Mouse (Mus musculus): Measurements from ENCODE around the gene Dennd1a. TPM values are rescaled to one million over a fixed set of nuclear protein-coding genes. Genes with fewer than 3 reads are reported as not detected.

The Dennd1a gene
- polyA plus RNA-seq, 1 experiment from 2014 or later, result 3.1 TPM

- WGBS, result 64% methylated on average over 1 of the region's 1 CpGs
- H3K27me3 ChIP-seq (ENCODE audit: control insufficient read depth, insufficient read depth, low read length), result no peaks in the 10 kb centered on the region
- no peak overlapping the region for H3K27ac ChIP-seq (replicated peaks)
- DNase-seq (ENCODE audit: low spot score) (no peak), ATAC-seq (ENCODE audit: low FRiP score, low TSS enrichment) (0 out of 2 replicates have a peak, but pooled peaks have one; percentile 16)
- no peak overlapping the region for H3K4me2 ChIP-seq (replicated peaks; ENCODE audit: low read depth)
- H3K36me3 ChIP-seq (ENCODE audit: control insufficient read depth, insufficient read depth, low read length), result no peaks in the 10 kb centered on the region
- no peak overlapping the region for H3K4me3 ChIP-seq (ENCODE audit: low read depth, low read length)
- no peak overlapping the region for H3K9ac ChIP-seq (ENCODE audit: low read length)
- no peaks in the 10 kb centered on the region for H3K4me1 ChIP-seq (replicated peaks; ENCODE audit: control insufficient read depth, insufficient read depth)
- TF ChIP-seq EP300 (optimal IDR thresholded peaks at IDR 0.05) (no peak), CTCF (IDR thresholded peaks at IDR 0.05; ENCODE audit: low read depth) (no peak)
- no peaks in the 10 kb centered on the region for H3K9me3 ChIP-seq (ENCODE audit: control insufficient read depth, low read length)
Observed at GRCm38 (mm10) chr2:37857472-37857871, 429.7 kb downstream of the Dennd1a start.

GRCm38 (mm10) chr2:37856955-37857354 lies 430.2 kb downstream of the Dennd1a start:
- Histone ChIP-seq H3K9ac (ENCODE audit: low read length) (no peak overlapping the region), H3K4me3 (ENCODE audit: low read depth, low read length) (no peak overlapping the region), H3K36me3 (ENCODE audit: control insufficient read depth, insufficient read depth, low read length) (no peaks in the 10 kb centered on the region), H3K9me3 (ENCODE audit: control insufficient read depth, low read length) (no peaks in the 10 kb centered on the region), H3K27ac (replicated peaks) (no peak overlapping the region), H3K4me2 (replicated peaks; ENCODE audit: low read depth) (no peak overlapping the region), H3K4me1 (replicated peaks; ENCODE audit: control insufficient read depth, insufficient read depth) (no peaks in the 10 kb centered on the region), H3K27me3 (ENCODE audit: control insufficient read depth, insufficient read depth, low read length) (no peaks in the 10 kb centered on the region)
- peak; percentile 29 for DNase-seq (ENCODE audit: low spot score)
- TF ChIP-seq EP300 (optimal IDR thresholded peaks at IDR 0.05) (no peak), CTCF (IDR thresholded peaks at IDR 0.05; ENCODE audit: low read depth) (no peak)
- 54% methylated on average over 3 of the region's 3 CpGs for WGBS
- ATAC-seq (ENCODE audit: low FRiP score, low TSS enrichment), result no peak

- no peaks in the 10 kb centered on the region for H3K4me1 ChIP-seq (replicated peaks; ENCODE audit: control insufficient read depth, insufficient read depth)
- 78% methylated on average over 2 of the region's 2 CpGs for WGBS
- ATAC-seq (ENCODE audit: low FRiP score, low TSS enrichment), result peak; percentile 69
- no peaks in the 10 kb centered on the region for H3K27me3 ChIP-seq (ENCODE audit: control insufficient read depth, insufficient read depth, low read length)
- H3K27ac ChIP-seq (replicated peaks), result no peak overlapping the region
- H3K4me2 ChIP-seq (replicated peaks; ENCODE audit: low read depth), result no peak overlapping the region
- TF ChIP-seq CTCF (IDR thresholded peaks at IDR 0.05; ENCODE audit: low read depth), result no peak
- TF ChIP-seq EP300 (optimal IDR thresholded peaks at IDR 0.05), result no peak
- H3K4me3 ChIP-seq (ENCODE audit: low read depth, low read length), result no peak overlapping the region
- H3K9me3 ChIP-seq (ENCODE audit: control insufficient read depth, low read length), result no peaks in the 10 kb centered on the region
- H3K36me3 ChIP-seq (ENCODE audit: control insufficient read depth, insufficient read depth, low read length), result no peaks in the 10 kb centered on the region
- peak; percentile 41 for DNase-seq (ENCODE audit: low spot score)
- H3K9ac ChIP-seq (ENCODE audit: low read length), result no peak overlapping the region
Observed at GRCm38 (mm10) chr2:37855226-37855625, 432.0 kb downstream of the Dennd1a start.

- DNase-seq (ENCODE audit: low spot score), result no peak
- H3K4me1 ChIP-seq (replicated peaks; ENCODE audit: control insufficient read depth, insufficient read depth), result no peaks in the 10 kb centered on the region
- TF ChIP-seq CTCF (IDR thresholded peaks at IDR 0.05; ENCODE audit: low read depth) (no peak), EP300 (optimal IDR thresholded peaks at IDR 0.05) (no peak)
- H3K4me2 ChIP-seq (replicated peaks; ENCODE audit: low read depth), result no peak overlapping the region
- H3K4me3 ChIP-seq (ENCODE audit: low read depth, low read length), result no peak overlapping the region
- ATAC-seq (ENCODE audit: low FRiP score, low TSS enrichment), result no peak
- H3K27me3 ChIP-seq (ENCODE audit: control insufficient read depth, insufficient read depth, low read length), result no peaks in the 10 kb centered on the region
- no peak overlapping the region for H3K9ac ChIP-seq (ENCODE audit: low read length)
- no peak overlapping the region for H3K27ac ChIP-seq (replicated peaks)
- H3K9me3 ChIP-seq (ENCODE audit: control insufficient read depth, low read length), result no peaks in the 10 kb centered on the region
- no peaks in the 10 kb centered on the region; the same call in 1 of the 2 replicates for H3K36me3 ChIP-seq (ENCODE audit: control insufficient read depth, insufficient read depth, low read length)
- 52% methylated on average over 1 of the region's 1 CpGs for WGBS
Observed at GRCm38 (mm10) chr2:37853878-37854435, 433.2 kb downstream of the Dennd1a start.

- Histone ChIP-seq H3K4me1 (replicated peaks; ENCODE audit: control insufficient read depth, insufficient read depth) (no peaks in the 10 kb centered on the region), H3K36me3 (ENCODE audit: control insufficient read depth, insufficient read depth, low read length) (no peaks in the 10 kb centered on the region; the same call in 1 of the 2 replicates)
- ATAC-seq (ENCODE audit: low FRiP score, low TSS enrichment), result peak; percentile 68; the same call in 1 of the 2 replicates
Observed at GRCm38 (mm10) chr2:37850626-37851025, 436.6 kb downstream of the Dennd1a start.

GRCm38 (mm10) chr2:37849357-37849756 lies 437.8 kb downstream of the Dennd1a start:
- Histone ChIP-seq H3K9ac (ENCODE audit: low read length) (no peak overlapping the region), H3K36me3 (ENCODE audit: control insufficient read depth, insufficient read depth, low read length) (no peaks in the 10 kb centered on the region; the same call in 1 of the 2 replicates), H3K4me3 (ENCODE audit: low read depth, low read length) (no peak overlapping the region), H3K4me1 (replicated peaks; ENCODE audit: control insufficient read depth, insufficient read depth) (no peaks in the 10 kb centered on the region), H3K27ac (replicated peaks) (no peak overlapping the region), H3K9me3 (ENCODE audit: control insufficient read depth, low read length) (no peaks in the 10 kb centered on the region), H3K27me3 (ENCODE audit: control insufficient read depth, insufficient read depth, low read length) (no peaks in the 10 kb centered on the region), H3K4me2 (replicated peaks; ENCODE audit: low read depth) (no peak overlapping the region)
- peak; percentile 42 for TF ChIP-seq CTCF (IDR thresholded peaks at IDR 0.05; ENCODE audit: low read depth)
- TF ChIP-seq EP300 (optimal IDR thresholded peaks at IDR 0.05), result no peak
- no peak for DNase-seq (ENCODE audit: low spot score)
- 87% methylated on average over 3 of the region's 3 CpGs for WGBS
- ATAC-seq (ENCODE audit: low FRiP score, low TSS enrichment), result no peak

More at GRCm38 (mm10) chr2:37850626-37851025, 436.6 kb downstream of the Dennd1a start:
- Histone ChIP-seq H3K9me3 (ENCODE audit: control insufficient read depth, low read length) (no peaks in the 10 kb centered on the region), H3K27me3 (ENCODE audit: control insufficient read depth, insufficient read depth, low read length) (no peaks in the 10 kb centered on the region), H3K4me2 (replicated peaks; ENCODE audit: low read depth) (no peak overlapping the region), H3K27ac (replicated peaks) (no peak overlapping the region), H3K4me3 (ENCODE audit: low read depth, low read length) (no peak overlapping the region), H3K9ac (ENCODE audit: low read length) (no peak overlapping the region)
- TF ChIP-seq EP300 (optimal IDR thresholded peaks at IDR 0.05) (no peak), CTCF (IDR thresholded peaks at IDR 0.05; ENCODE audit: low read depth) (no peak)
- 57% methylated on average over 1 of the region's 1 CpGs for WGBS
- DNase-seq (ENCODE audit: low spot score), result no peak

Measured in stomach, postnatal 0 days (tissue).